Mouse (Mus musculus) regulatory T cell (primary cell): Measurements from ENCODE around the gene Pard3.

Experiments
- in situ Hi-C: fragments of 300-600 bp; cut with MboI, MseI; formaldehyde crosslinking; loops from one replicate; pipeline ENCODE4 v1.15.1; 2025; ENCODE audit warnings: high pct_unique_total_duplicates

The Pard3 gene

GRCm38 (mm10) chr8:127063551-127064360 lies at the start of gene Pard3:
Gene Pard3, plus strand, starts transcription at chr8:127063893.
- in situ Hi-C loops, result no loop called here

GRCm38 (mm10) chr8:127021830-127022229 lies 41.9 kb upstream of the Pard3 start:
- in situ Hi-C loops, result no loop called here

- in situ Hi-C loops, result no loop called here
These were observed 38.4 kb upstream of the Pard3 start for GRCm38 (mm10) chr8:127025256-127025717.

- in situ Hi-C loops, result no loop called here
These were observed 37.9 kb upstream of the Pard3 start for GRCm38 (mm10) chr8:127025775-127026174.

GRCm38 (mm10) chr8:127031476-127031875 lies 32.2 kb upstream of the Pard3 start:
- in situ Hi-C loops, result no loop called here

GRCm38 (mm10) chr8:127038928-127039327 lies 24.8 kb upstream of the Pard3 start:
- in situ Hi-C loops, result no loop called here

- in situ Hi-C loops, result no loop called here
These were observed 13.7 kb upstream of the Pard3 start for GRCm38 (mm10) chr8:127049996-127050395.

GRCm38 (mm10) chr8:127052132-127052531 lies 11.6 kb upstream of the Pard3 start:
- in situ Hi-C loops, result no loop called here

- in situ Hi-C loops, result no loop called here
These were observed 8.6 kb upstream of the Pard3 start for GRCm38 (mm10) chr8:127055081-127055480.

GRCm38 (mm10) chr8:127058759-127059158 lies 4.9 kb upstream of the Pard3 start:
- in situ Hi-C loops, result no loop called here

GRCm38 (mm10) chr8:127059826-127060225 lies 3.9 kb upstream of the Pard3 start:
- in situ Hi-C loops, result no loop called here

- in situ Hi-C loops, result no loop called here
These were observed 844 bp downstream of the Pard3 start for GRCm38 (mm10) chr8:127064361-127065112.

GRCm38 (mm10) chr8:127065113-127065473 lies 1.4 kb downstream of the Pard3 start:
- in situ Hi-C loops, result no loop called here

- in situ Hi-C loops, result no loop called here
These were observed 2.1 kb downstream of the Pard3 start for GRCm38 (mm10) chr8:127065791-127066190.

- in situ Hi-C loops, result no loop called here
These were observed 2.8 kb downstream of the Pard3 start for GRCm38 (mm10) chr8:127066501-127066900.

GRCm38 (mm10) chr8:127068719-127069118 lies 5.0 kb downstream of the Pard3 start:
- in situ Hi-C loops, result no loop called here

GRCm38 (mm10) chr8:127070225-127070624 lies 6.5 kb downstream of the Pard3 start:
- in situ Hi-C loops, result no loop called here

- in situ Hi-C loops, result no loop called here
These were observed 9.4 kb downstream of the Pard3 start for GRCm38 (mm10) chr8:127073052-127073618.

- in situ Hi-C loops, result no loop called here
These were observed 12.8 kb downstream of the Pard3 start for GRCm38 (mm10) chr8:127076511-127076910.

- in situ Hi-C loops, result no loop called here
These were observed 15.6 kb downstream of the Pard3 start for GRCm38 (mm10) chr8:127079244-127079805.

- in situ Hi-C loops, result no loop called here
These were observed 17.6 kb downstream of the Pard3 start for GRCm38 (mm10) chr8:127081297-127081696.

GRCm38 (mm10) chr8:127082486-127082885 lies 18.8 kb downstream of the Pard3 start:
- in situ Hi-C loops, result no loop called here
